Mouse (Mus musculus): Measurements from ENCODE around the gene AW011738. TPM values are rescaled to one million over a fixed set of nuclear protein-coding genes. Genes with fewer than 3 reads are reported as not detected.

The AW011738 gene
- polyA plus RNA-seq, 1 experiment from 2014 or later = 0.72 TPM

DNA sequence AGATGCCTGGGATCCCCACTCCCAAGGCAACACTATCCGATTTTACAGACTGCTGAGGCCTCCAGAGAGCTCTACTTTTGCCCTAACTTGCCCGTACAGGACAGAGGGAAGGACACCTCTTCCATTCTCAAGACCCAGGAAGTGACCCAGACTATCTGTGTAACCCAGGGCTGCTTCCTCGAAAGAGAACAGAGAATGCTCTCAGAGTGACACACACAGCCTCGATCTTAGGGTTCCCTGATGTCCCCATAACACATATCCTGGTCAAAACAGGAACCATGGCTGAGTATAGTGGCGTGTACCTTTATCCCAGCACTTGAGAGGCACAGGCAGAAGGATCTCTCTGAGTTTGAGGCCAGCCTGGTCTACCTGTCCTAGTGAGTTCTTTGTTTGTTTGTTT lies 19.4 kb upstream of the AW011738 start:
- peaks cover 38% of the 10 kb centered on the region for H3K36me3 ChIP-seq (ENCODE audit: insufficient read depth)
- no peak overlapping the region for H3K9ac ChIP-seq
- H3K27me3 ChIP-seq (ENCODE audit: insufficient read depth, low read length) = no peaks in the 10 kb centered on the region
- no peak overlapping the region for H3K27ac ChIP-seq (ENCODE audit: low read depth)
- no peak overlapping the region for H3K4me3 ChIP-seq (ENCODE audit: low read depth, low read length)
- H3K9me3 ChIP-seq (ENCODE audit: low read depth, low read length) = no peaks in the 10 kb centered on the region
- 0 out of 2 replicates have a peak, but pooled peaks cover 2% of the 10 kb centered on the region for H3K4me1 ChIP-seq (ENCODE audit: insufficient read depth)
- H3K4me2 ChIP-seq = no peak overlapping the region
- DNase-seq (no peak), ATAC-seq (ENCODE audit: insufficient read depth) (no peak)
- TF ChIP-seq CTCF (IDR thresholded peaks at IDR 0.05; ENCODE audit: low read depth) = no peak
- 83% methylated on average over 5 of the region's 5 CpGs for WGBS

DNA sequence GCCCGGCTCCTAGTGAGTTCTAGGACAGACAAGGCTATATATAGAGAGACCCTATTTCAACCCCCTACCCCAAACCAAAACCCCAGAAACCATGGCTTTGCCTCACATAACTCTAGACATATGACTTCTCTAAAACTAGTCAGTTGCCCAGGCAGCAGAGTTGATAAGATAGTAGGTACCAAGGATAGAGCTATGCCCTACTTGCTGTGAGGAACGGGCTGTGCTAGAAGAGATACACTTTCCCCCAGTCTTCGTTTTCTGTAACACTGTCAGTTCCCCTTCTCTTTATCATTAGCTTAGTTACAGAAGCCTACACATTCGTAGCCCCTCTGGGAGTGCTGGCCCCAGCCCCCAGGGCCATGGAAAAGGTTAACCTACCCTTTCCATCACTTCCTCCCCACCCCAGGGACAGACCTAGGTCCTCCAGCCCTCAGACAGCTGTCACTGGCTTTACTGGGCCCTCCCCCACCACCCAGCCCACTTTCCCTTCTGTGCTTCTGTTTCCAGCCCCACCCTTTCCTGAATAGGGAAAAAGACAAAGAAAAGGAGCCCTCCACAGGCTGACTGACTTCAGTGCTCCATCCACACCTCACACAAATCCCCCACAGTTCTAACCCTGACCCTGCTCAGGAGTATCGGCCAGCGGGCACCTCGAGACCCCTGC lies 18.7 kb upstream of the AW011738 start:
- WGBS = 83% methylated on average over 7 of the region's 7 CpGs
- no peak for DNase-seq
- H3K4me2 ChIP-seq = no peak overlapping the region
- no peak for ATAC-seq (ENCODE audit: insufficient read depth)
- TF ChIP-seq CTCF (IDR thresholded peaks at IDR 0.05; ENCODE audit: low read depth) = no peak
- peaks cover 8% of the 10 kb centered on the region for H3K4me1 ChIP-seq (ENCODE audit: insufficient read depth)
- H3K9me3 ChIP-seq (ENCODE audit: low read depth, low read length) = no peaks in the 10 kb centered on the region
- peaks cover 31% of the 10 kb centered on the region for H3K36me3 ChIP-seq (ENCODE audit: insufficient read depth)
- no peak overlapping the region for H3K27ac ChIP-seq (ENCODE audit: low read depth)
- H3K9ac ChIP-seq = no peak overlapping the region
- no peak overlapping the region for H3K4me3 ChIP-seq (ENCODE audit: low read depth, low read length)
- no peaks in the 10 kb centered on the region for H3K27me3 ChIP-seq (ENCODE audit: insufficient read depth, low read length)

DNA sequence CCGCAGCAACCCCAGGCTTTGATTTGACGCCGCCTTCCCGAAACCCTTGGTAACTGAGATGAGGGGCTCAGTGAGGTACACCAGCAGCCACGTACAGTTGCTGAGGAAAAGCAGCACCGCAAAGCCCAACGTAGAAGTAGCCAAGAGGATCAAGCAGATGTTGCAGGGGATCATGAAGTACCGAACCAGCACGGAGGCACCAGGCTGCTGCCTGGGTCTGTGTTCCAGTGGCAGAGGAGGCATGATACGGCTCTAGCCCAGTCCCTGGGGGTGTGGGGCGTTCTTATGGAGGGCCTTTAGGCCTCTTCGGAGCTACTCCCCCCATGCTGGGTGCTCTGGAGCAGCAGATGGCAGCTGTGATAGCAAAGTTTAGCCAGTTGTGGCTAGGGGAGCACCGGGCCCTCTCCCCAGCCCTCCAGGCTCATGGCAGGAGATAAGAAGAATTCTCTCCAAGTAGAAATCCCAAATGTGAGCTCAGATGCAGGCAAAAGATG lies 17.6 kb upstream of the AW011738 start:
- peak overlapping the region; percentile 50 for H3K4me2 ChIP-seq
- DNase-seq = no peak
- peak overlapping the region; percentile 44; the same call in 1 of the 2 replicates for H3K9ac ChIP-seq
- H3K27ac ChIP-seq (ENCODE audit: low read depth) = 0 out of 2 replicates have a peak overlapping the region, but pooled peaks have one; percentile 33
- H3K27me3 ChIP-seq (ENCODE audit: insufficient read depth, low read length) = no peaks in the 10 kb centered on the region
- H3K9me3 ChIP-seq (ENCODE audit: low read depth, low read length) = no peaks in the 10 kb centered on the region
- H3K4me3 ChIP-seq (ENCODE audit: low read depth, low read length) = peak overlapping the region; percentile 21; the same call in 1 of the 2 replicates
- no peak for ATAC-seq (ENCODE audit: insufficient read depth)
- WGBS = 75% methylated on average over 13 of the region's 13 CpGs
- H3K4me1 ChIP-seq (ENCODE audit: insufficient read depth) = peaks cover 9% of the 10 kb centered on the region
- H3K36me3 ChIP-seq (ENCODE audit: insufficient read depth) = peaks cover 38% of the 10 kb centered on the region
- no peak for TF ChIP-seq CTCF (IDR thresholded peaks at IDR 0.05; ENCODE audit: low read depth)

DNA sequence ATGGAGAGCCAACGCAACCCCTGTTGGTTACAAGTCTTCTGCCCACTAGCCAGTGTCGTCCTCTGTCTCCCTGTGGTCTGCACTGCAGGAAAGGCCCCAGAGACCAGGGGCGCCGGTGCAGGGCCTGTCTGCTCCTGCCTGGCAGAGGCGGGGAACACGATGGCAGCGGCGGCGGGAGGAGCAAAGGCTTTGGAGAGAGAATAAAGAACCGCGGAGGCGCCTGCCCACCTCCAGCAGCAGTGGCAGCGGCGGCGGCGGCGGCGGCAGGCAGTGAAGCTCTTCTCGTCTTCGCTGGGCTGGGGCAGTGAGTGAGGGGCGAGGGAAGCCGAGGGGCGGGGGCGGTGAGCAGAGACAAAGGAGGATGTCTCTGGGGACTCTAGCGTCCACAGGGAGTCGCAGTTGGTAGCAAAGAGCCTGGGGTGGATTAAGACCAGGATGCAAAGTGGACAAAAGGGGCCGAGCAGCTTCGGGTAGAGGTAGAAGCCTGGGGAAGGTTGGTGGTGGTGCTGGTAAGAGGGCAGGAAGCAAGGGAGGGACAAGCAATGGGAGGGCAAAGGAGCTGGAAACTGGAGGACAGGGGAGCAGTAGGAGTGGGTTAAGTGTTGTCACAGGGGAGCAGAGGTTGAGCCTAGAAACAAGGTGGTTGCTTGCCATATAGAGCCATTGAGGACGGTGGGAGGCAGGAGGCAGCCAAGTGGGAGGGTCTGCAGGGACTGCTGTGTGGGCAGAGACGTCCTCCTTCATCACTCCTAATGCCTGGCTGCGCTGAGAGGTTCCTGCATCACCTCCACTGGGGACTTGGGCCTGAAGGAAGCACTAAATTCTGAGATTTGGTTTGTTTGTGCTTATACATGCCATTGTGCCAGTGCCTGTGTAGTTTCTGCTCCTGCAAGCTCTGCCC lies 16.9 kb upstream of the AW011738 start:
- Histone ChIP-seq H3K4me3 (ENCODE audit: low read depth, low read length) (peak overlapping the region; percentile 21), H3K9ac (peak overlapping the region; percentile 44), H3K27me3 (ENCODE audit: insufficient read depth, low read length) (no peaks in the 10 kb centered on the region), H3K36me3 (ENCODE audit: insufficient read depth) (peaks cover 44% of the 10 kb centered on the region), H3K4me2 (peak overlapping the region; percentile 50), H3K27ac (ENCODE audit: low read depth) (0 out of 2 replicates have a peak overlapping the region, but pooled peaks have one; percentile 33), H3K4me1 (ENCODE audit: insufficient read depth) (peaks cover 9% of the 10 kb centered on the region), H3K9me3 (ENCODE audit: low read depth, low read length) (no peaks in the 10 kb centered on the region)
- ATAC-seq (ENCODE audit: insufficient read depth) = no peak
- DNase-seq = peak; percentile 21
- no peak for TF ChIP-seq CTCF (IDR thresholded peaks at IDR 0.05; ENCODE audit: low read depth)
- WGBS = 20% methylated on average over 31 of the region's 31 CpGs

DNA sequence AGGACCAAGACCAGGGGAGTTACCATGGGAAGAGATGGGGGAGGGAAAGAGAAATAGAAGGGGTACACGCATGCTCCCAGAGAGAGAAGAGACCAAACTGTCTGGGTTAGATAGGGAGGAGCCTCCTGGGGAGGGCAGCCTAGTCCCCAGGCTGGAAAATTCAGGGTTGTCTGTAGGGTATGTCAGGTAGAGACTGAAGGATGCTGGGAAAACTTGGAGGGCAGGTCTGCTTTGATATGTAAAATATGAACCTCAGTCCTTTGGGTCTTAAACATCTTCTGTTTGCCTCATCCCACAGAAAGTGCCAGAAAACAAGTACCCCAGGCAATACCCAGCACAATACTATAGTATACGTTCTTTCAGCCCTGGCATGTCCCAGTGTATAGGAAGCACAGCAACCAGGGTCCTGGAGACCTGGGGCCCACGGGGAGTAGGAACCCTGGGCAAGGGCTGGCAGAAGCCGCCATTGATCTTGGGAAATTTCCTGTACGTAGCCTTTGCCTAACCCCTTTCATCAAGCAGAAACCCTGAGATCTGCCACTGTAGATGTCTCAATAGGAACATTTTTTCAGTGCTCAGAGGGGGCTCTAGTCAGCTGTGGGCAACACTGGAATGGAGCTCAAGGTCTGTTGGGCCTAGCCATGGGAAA lies 14.8 kb upstream of the AW011738 start:
- peak overlapping the region; percentile 3; the same call in 1 of the 2 replicates for H3K27ac ChIP-seq (ENCODE audit: low read depth)
- H3K27me3 ChIP-seq (ENCODE audit: insufficient read depth, low read length) = no peaks in the 10 kb centered on the region
- H3K4me2 ChIP-seq = no peak overlapping the region
- WGBS = 70% methylated on average over 5 of the region's 5 CpGs
- H3K9me3 ChIP-seq (ENCODE audit: low read depth, low read length) = no peaks in the 10 kb centered on the region
- DNase-seq (no peak), ATAC-seq (ENCODE audit: insufficient read depth) (no peak)
- H3K4me3 ChIP-seq (ENCODE audit: low read depth, low read length) = no peak overlapping the region
- TF ChIP-seq CTCF (IDR thresholded peaks at IDR 0.05; ENCODE audit: low read depth) = no peak
- H3K36me3 ChIP-seq (ENCODE audit: insufficient read depth) = peaks cover 56% of the 10 kb centered on the region
- H3K4me1 ChIP-seq (ENCODE audit: insufficient read depth) = peaks cover 19% of the 10 kb centered on the region
- H3K9ac ChIP-seq = no peak overlapping the region

DNA sequence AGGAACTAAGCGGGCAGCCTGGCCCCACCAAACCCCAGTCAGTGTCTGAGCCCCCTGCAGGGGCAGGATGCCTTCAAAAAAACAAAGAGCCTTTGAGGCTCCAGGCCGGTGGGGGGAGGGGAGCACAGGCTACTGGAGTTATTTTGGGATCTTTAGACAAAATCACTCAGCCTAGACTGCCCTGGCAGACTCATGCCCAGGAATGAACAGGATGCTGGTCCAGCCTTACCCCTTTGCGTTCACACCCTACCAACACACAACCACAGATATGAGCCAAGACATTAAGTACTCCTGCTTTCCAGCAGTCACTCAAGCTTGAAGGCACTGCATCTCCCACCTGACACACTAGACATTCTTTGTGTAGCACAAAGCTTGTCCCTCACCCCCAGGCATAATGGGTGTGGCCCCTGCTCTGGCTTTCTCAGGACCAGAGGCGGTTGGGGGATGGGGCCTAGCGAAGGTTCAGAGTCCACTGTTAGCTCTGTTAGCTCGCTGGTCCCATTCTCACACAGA lies 14.2 kb upstream of the AW011738 start:
- Histone ChIP-seq H3K9ac (no peak overlapping the region), H3K4me2 (peak overlapping the region; percentile 18; the same call in 1 of the 2 replicates), H3K27ac (ENCODE audit: low read depth) (peak overlapping the region; percentile 3; the same call in 1 of the 2 replicates), H3K36me3 (ENCODE audit: insufficient read depth) (peaks cover 52% of the 10 kb centered on the region), H3K9me3 (ENCODE audit: low read depth, low read length) (no peaks in the 10 kb centered on the region), H3K27me3 (ENCODE audit: insufficient read depth, low read length) (no peaks in the 10 kb centered on the region), H3K4me3 (ENCODE audit: low read depth, low read length) (no peak overlapping the region), H3K4me1 (ENCODE audit: insufficient read depth) (peaks cover 23% of the 10 kb centered on the region)
- peak; percentile 38 for DNase-seq
- 27% methylated on average over 6 of the region's 6 CpGs for WGBS
- 0 out of 2 replicates have a peak, but pooled peaks have one; percentile 9 for ATAC-seq (ENCODE audit: insufficient read depth)
- no peak for TF ChIP-seq CTCF (IDR thresholded peaks at IDR 0.05; ENCODE audit: low read depth)

Measured in lung, embryonic 14.5 days (tissue).